Mouse (Mus musculus): Measurements from ENCODE around the gene Nfib. TPM values are rescaled to one million over a fixed set of nuclear protein-coding genes. Genes with fewer than 3 reads are reported as not detected.

Nfib gene
- polyA plus RNA-seq, 1 experiment = 7.7 TPM

DNA sequence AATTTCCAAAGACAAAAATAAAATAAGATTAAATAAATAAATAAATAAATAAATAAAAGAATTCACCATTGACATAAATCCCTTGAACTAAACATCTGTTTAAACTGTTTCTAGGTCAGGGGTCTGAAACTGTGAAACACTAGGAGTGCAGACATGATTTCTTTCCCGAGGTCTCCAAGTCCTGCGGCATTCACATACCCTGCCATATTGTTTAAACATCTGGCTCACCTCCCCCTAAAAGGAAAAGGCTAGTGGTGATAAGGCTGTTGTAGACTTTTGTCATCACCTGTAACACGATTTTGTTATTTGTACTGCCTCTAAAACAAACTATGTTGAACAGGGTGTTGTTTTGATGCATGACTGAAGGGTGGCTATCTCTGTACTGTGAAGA lies 249.2 kb downstream of the Nfib start:
- H3ac ChIP-seq (ENCODE audit: control insufficient read depth, insufficient read length) = no peak overlapping the region
- H3K27me3 ChIP-seq (ENCODE audit: control insufficient read depth, insufficient read depth, insufficient read length) = no peaks in the 10 kb centered on the region
- no peak overlapping the region for H3K4me3 ChIP-seq
- no peaks in the 10 kb centered on the region for H3K36me3 ChIP-seq (ENCODE audit: control insufficient read depth, insufficient read depth)
- H3K79me2 ChIP-seq (ENCODE audit: control insufficient read depth, insufficient read depth) = peaks cover 57% of the 10 kb centered on the region
- H3K4me2 ChIP-seq (ENCODE audit: low read depth) = no peak overlapping the region
- TF ChIP-seq USF1 (IDR thresholded peaks at IDR 0.05; ENCODE audit: low read depth) = no peak
- TF ChIP-seq MYOD1 (IDR thresholded peaks at IDR 0.05; ENCODE audit: control insufficient read depth in 1 of 3, insufficient read length in 2 of 3, low read depth in 2 of 3) = no peak
- no peak for TF ChIP-seq TCF3 (IDR thresholded peaks at IDR 0.05; ENCODE audit: insufficient read length, low read depth)

DNA sequence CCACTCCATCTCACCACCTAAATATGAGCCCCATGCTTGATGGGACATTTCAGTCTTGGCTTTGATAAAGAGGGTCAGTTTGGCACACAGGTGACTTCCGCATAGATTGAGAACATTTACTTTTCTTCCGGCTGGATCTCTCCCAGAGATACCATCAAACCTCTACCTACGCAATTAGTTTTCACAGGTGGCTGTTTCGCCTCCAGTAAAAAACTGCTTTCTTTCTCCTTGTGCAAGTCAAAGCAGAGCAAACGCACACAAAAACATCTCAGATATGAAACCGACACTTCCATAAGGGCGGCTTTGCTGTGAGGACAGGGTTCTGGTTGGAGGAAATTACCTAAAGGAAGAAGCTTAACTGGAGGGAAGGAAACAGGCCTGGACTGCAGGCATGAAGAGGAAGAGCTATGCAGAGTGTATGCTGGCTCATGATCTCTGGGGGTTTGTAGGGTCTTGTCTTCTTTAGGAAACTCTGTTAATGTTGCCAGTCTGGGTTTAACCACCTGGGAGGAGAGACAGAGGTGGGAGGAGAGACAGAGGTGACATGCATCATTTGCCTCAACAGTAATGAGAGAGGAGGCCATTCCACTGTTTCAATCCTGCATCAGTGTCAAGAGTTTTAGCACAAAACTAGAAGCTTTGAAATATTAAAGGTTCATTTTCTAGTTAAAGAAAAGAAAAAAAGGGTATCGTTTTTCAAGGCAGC lies 249.8 kb downstream of the Nfib start:
- peaks cover 57% of the 10 kb centered on the region for H3K79me2 ChIP-seq (ENCODE audit: control insufficient read depth, insufficient read depth)
- TF ChIP-seq TCF3 (IDR thresholded peaks at IDR 0.05; ENCODE audit: insufficient read length, low read depth) (no peak), CEBPB (IDR thresholded peaks at IDR 0.05; ENCODE audit: insufficient read depth, poor library complexity, severe bottlenecking) (no peak), POLR2AphosphoS2 (IDR thresholded peaks at IDR 0.05; ENCODE audit: insufficient read length, low read depth) (no peak), REST (IDR thresholded peaks at IDR 0.05; ENCODE audit: insufficient read depth, insufficient read length) (no peak), SRF (IDR thresholded peaks at IDR 0.05; ENCODE audit: control insufficient read depth, insufficient read length, low read depth) (no peak), USF1 (IDR thresholded peaks at IDR 0.05; ENCODE audit: low read depth) (no peak)
- H3ac ChIP-seq (ENCODE audit: control insufficient read depth, insufficient read length) = no peak overlapping the region

DNA sequence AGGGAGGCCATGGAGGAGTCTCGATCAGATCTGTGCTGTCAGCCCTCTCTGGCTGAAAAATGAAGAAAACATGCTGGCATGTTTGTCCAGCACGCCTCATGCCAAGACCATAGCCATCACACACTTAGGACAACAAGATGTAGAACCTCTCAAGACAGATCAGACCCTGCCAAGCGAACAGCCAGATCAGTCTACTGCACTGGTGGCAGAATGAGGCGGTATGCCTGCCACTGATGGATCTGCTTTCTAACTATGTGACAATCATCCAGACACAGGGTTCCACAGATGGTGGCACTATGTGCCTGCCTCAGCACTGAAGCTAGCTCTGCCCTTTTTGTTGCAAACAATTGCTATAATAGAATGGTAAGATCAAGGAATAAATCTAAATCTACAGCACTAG lies 250.6 kb downstream of the Nfib start:
- H3K4me3 ChIP-seq = no peak overlapping the region
- TF ChIP-seq TCF12 (IDR thresholded peaks at IDR 0.05; ENCODE audit: insufficient read depth, poor library complexity, severe bottlenecking) (no peak), SRF (IDR thresholded peaks at IDR 0.05; ENCODE audit: control insufficient read depth, insufficient read length, low read depth) (no peak), POLR2A (IDR thresholded peaks at IDR 0.05; ENCODE audit: insufficient read length, low read depth) (no peak), E2F4 (IDR thresholded peaks at IDR 0.05; ENCODE audit: insufficient read depth) (no peak), MAX (IDR thresholded peaks at IDR 0.05; ENCODE audit: low read depth) (no peak), TCF3 (IDR thresholded peaks at IDR 0.05; ENCODE audit: insufficient read length, low read depth) (no peak), REST (IDR thresholded peaks at IDR 0.05; ENCODE audit: insufficient read depth, insufficient read length) (no peak), MYOG (IDR thresholded peaks at IDR 0.05; ENCODE audit: control insufficient read depth in 1 of 3, insufficient read depth in 1 of 3, insufficient read length in 2 of 3, low read depth in 2 of 3) (no peak), POLR2AphosphoS2 (IDR thresholded peaks at IDR 0.05; ENCODE audit: insufficient read length, low read depth) (no peak), USF1 (IDR thresholded peaks at IDR 0.05; ENCODE audit: low read depth) (no peak), CEBPB (IDR thresholded peaks at IDR 0.05; ENCODE audit: insufficient read depth, poor library complexity, severe bottlenecking) (no peak), MYOD1 (IDR thresholded peaks at IDR 0.05; ENCODE audit: control insufficient read depth in 1 of 3, insufficient read length in 2 of 3, low read depth in 2 of 3) (no peak)
- H3K36me3 ChIP-seq (ENCODE audit: control insufficient read depth, insufficient read depth) = no peaks in the 10 kb centered on the region
- H3ac ChIP-seq (ENCODE audit: control insufficient read depth, insufficient read length) = no peak overlapping the region
- H3K27me3 ChIP-seq (ENCODE audit: control insufficient read depth, insufficient read depth, insufficient read length) = no peaks in the 10 kb centered on the region
- H3K4me2 ChIP-seq (ENCODE audit: low read depth) = no peak overlapping the region
- peaks cover 59% of the 10 kb centered on the region for H3K79me2 ChIP-seq (ENCODE audit: control insufficient read depth, insufficient read depth)

More for the DNA sequence above, 249.8 kb downstream of the Nfib start:
- H3K27me3 ChIP-seq (ENCODE audit: control insufficient read depth, insufficient read depth, insufficient read length) = no peaks in the 10 kb centered on the region
- no peaks in the 10 kb centered on the region for H3K36me3 ChIP-seq (ENCODE audit: control insufficient read depth, insufficient read depth)
- H3K4me2 ChIP-seq (ENCODE audit: low read depth) = no peak overlapping the region
- H3K4me3 ChIP-seq = no peak overlapping the region

DNA sequence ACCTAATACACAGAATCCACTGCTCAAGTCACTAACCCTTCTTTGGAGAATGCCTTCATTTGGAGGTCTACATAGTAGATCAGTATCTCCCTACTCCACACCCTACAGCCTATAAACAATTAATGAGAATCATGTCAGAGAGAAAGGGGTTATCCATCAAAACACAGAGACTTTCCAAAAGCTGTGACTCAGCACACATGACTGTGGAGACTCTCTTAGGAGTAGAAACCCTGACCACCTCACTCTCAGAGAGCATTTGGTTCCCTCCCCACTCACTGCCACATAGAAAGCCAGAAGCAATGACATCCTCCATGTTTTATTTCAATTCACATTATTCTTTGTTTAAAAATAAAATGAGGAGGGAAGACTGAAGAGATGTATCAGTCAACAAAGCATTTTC lies 252.2 kb downstream of the Nfib start:
- no peak overlapping the region for H3K4me2 ChIP-seq (ENCODE audit: low read depth)
- peaks cover 44% of the 10 kb centered on the region for H3K79me2 ChIP-seq (ENCODE audit: control insufficient read depth, insufficient read depth)
- no peak overlapping the region for H3ac ChIP-seq (ENCODE audit: control insufficient read depth, insufficient read length)
- no peak for TF ChIP-seq REST (IDR thresholded peaks at IDR 0.05; ENCODE audit: insufficient read depth, insufficient read length)
- TF ChIP-seq SRF (IDR thresholded peaks at IDR 0.05; ENCODE audit: control insufficient read depth, insufficient read length, low read depth) = no peak
- no peak for TF ChIP-seq POLR2A (IDR thresholded peaks at IDR 0.05; ENCODE audit: insufficient read length, low read depth)
- TF ChIP-seq E2F4 (IDR thresholded peaks at IDR 0.05; ENCODE audit: insufficient read depth) = no peak
- TF ChIP-seq TCF3 (IDR thresholded peaks at IDR 0.05; ENCODE audit: insufficient read length, low read depth) = no peak
- TF ChIP-seq MYOD1 (IDR thresholded peaks at IDR 0.05; ENCODE audit: control insufficient read depth in 1 of 3, insufficient read length in 2 of 3, low read depth in 2 of 3) = no peak
- no peak for TF ChIP-seq USF1 (IDR thresholded peaks at IDR 0.05; ENCODE audit: low read depth)
- TF ChIP-seq MYOG (IDR thresholded peaks at IDR 0.05; ENCODE audit: control insufficient read depth in 1 of 3, insufficient read depth in 1 of 3, insufficient read length in 2 of 3, low read depth in 2 of 3) = no peak
- no peak for TF ChIP-seq POLR2AphosphoS2 (IDR thresholded peaks at IDR 0.05; ENCODE audit: insufficient read length, low read depth)
- TF ChIP-seq MAX (IDR thresholded peaks at IDR 0.05; ENCODE audit: low read depth) = no peak
- TF ChIP-seq CEBPB (IDR thresholded peaks at IDR 0.05; ENCODE audit: insufficient read depth, poor library complexity, severe bottlenecking) = no peak
- TF ChIP-seq TCF12 (IDR thresholded peaks at IDR 0.05; ENCODE audit: insufficient read depth, poor library complexity, severe bottlenecking) = no peak
- no peak overlapping the region for H3K4me3 ChIP-seq
- H3K36me3 ChIP-seq (ENCODE audit: control insufficient read depth, insufficient read depth) = no peaks in the 10 kb centered on the region
- H3K27me3 ChIP-seq (ENCODE audit: control insufficient read depth, insufficient read depth, insufficient read length) = no peaks in the 10 kb centered on the region

DNA sequence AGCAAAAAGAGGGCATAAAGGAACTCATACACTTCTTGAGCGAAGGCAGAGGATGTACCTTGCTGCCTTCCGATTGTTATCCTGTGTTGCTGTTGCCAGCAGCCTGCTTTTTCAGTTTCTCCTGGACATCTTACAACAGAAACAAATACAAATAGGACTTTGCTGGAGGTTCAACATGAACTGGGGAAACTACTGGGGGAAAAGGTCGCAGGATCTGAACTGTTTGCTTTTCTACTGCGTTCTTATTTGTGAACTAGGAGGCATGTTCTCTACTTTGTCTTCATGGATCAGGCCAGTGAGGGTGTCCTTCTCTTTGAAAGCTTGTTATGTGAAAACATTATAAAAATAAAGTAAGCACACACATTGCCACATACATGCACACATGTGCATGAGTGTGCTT lies 252.6 kb downstream of the Nfib start:
- no peak overlapping the region for H3K4me2 ChIP-seq (ENCODE audit: low read depth)
- H3ac ChIP-seq (ENCODE audit: control insufficient read depth, insufficient read length) = no peak overlapping the region
- no peaks in the 10 kb centered on the region for H3K27me3 ChIP-seq (ENCODE audit: control insufficient read depth, insufficient read depth, insufficient read length)
- peaks cover 44% of the 10 kb centered on the region for H3K79me2 ChIP-seq (ENCODE audit: control insufficient read depth, insufficient read depth)
- no peak overlapping the region for H3K4me3 ChIP-seq
- TF ChIP-seq MYOG (IDR thresholded peaks at IDR 0.05; ENCODE audit: control insufficient read depth in 1 of 3, insufficient read depth in 1 of 3, insufficient read length in 2 of 3, low read depth in 2 of 3) (no peak), USF1 (IDR thresholded peaks at IDR 0.05; ENCODE audit: low read depth) (no peak), POLR2A (IDR thresholded peaks at IDR 0.05; ENCODE audit: insufficient read length, low read depth) (no peak), MYOD1 (IDR thresholded peaks at IDR 0.05; ENCODE audit: control insufficient read depth in 1 of 3, insufficient read length in 2 of 3, low read depth in 2 of 3) (no peak), SRF (IDR thresholded peaks at IDR 0.05; ENCODE audit: control insufficient read depth, insufficient read length, low read depth) (no peak), MAX (IDR thresholded peaks at IDR 0.05; ENCODE audit: low read depth) (no peak), E2F4 (IDR thresholded peaks at IDR 0.05; ENCODE audit: insufficient read depth) (no peak), TCF3 (IDR thresholded peaks at IDR 0.05; ENCODE audit: insufficient read length, low read depth) (no peak), POLR2AphosphoS2 (IDR thresholded peaks at IDR 0.05; ENCODE audit: insufficient read length, low read depth) (no peak), REST (IDR thresholded peaks at IDR 0.05; ENCODE audit: insufficient read depth, insufficient read length) (no peak), TCF12 (IDR thresholded peaks at IDR 0.05; ENCODE audit: insufficient read depth, poor library complexity, severe bottlenecking) (no peak), CEBPB (IDR thresholded peaks at IDR 0.05; ENCODE audit: insufficient read depth, poor library complexity, severe bottlenecking) (no peak)
- no peaks in the 10 kb centered on the region for H3K36me3 ChIP-seq (ENCODE audit: control insufficient read depth, insufficient read depth)

Measured in myocyte (in vitro differentiated cells).